Mouse (Mus musculus) MEL (cell line): ENCODE measurements around the gene Rapgef2.

Experiments
- CHD1 ChIP-seq: IDR thresholded peaks from 2 replicates; pipeline ENCODE4 v1.6.1; 2012; ENCODE audit warnings: low read depth, mild to moderate bottlenecking, inconsistent platforms, low read length, improper control_type of control experiment
- CTCF ChIP-seq, 3 experiments: IDR thresholded peaks in 2 of 3; conservative IDR thresholded peaks in 1 of 3; 2 replicates each; pipeline ENCODE4 v1.5.1; 2011 to 2012; ENCODE audit warnings: low read length in 3 of 3, low read depth in 2 of 3, mild to moderate bottlenecking in 2 of 3, improper control_type of control experiment in 1 of 3, inconsistent platforms in 1 of 3, mixed read lengths in 1 of 3, moderate library complexity in 1 of 3; ENCODE audit not compliant: control insufficient read depth in 1 of 3, insufficient read depth in 1 of 3, poor library complexity in 1 of 3, severe bottlenecking in 1 of 3
- MAX ChIP-seq: IDR thresholded peaks from 2 replicates; pipeline ENCODE4 v1.6.1; 2011; ENCODE audit warnings: low read length, improper control_type of control experiment
- POLR2A ChIP-seq, 2 experiments: IDR thresholded peaks; 2 replicates each; pipeline ENCODE4 v1.6.1; 2011 to 2012; ENCODE audit warnings: low read length in 2 of 2, mild to moderate bottlenecking in 2 of 2, control low read depth in 1 of 2, improper control_type of control experiment in 1 of 2, low read depth in 1 of 2, moderate library complexity in 1 of 2; ENCODE audit not compliant: control insufficient read depth in 1 of 2, insufficient read depth in 1 of 2, poor library complexity in 1 of 2
- POLR2AphosphoS2 ChIP-seq: IDR thresholded peaks from 2 replicates; pipeline ENCODE4 v1.6.1; 2011; ENCODE audit warnings: low read length, improper control_type of control experiment
- TAL1 ChIP-seq: IDR thresholded peaks from 2 replicates; pipeline ENCODE4 v1.6.1; 2012; ENCODE audit warnings: mild to moderate bottlenecking, inconsistent platforms, low read length, moderate library complexity, mixed read lengths

DNA sequence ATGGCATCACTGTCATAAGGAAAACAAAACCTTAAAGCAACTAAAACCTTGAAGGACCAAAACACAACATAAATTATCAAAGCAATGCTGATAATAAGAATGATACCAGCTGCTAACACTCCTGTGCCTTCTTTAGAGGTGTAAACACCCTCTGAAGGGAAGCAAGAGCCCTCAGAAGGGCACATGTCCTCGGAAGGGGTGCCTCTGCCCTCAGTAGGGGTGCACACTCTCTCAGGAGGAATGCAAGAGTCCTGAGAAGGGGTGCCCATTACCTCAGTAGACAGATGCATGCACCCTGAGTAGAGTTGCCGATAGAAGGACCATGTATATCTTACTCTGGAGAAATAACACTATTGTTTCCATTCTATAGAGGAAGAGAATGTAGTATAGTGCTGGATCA is 79.1 kb downstream of the Rapgef2 start:
- no peak for TF ChIP-seq POLR2AphosphoS2
- no peak for TF ChIP-seq POLR2A (IDR thresholded peaks at IDR 0.05; ENCODE audit: control insufficient read depth in 1 of 2, insufficient read depth in 1 of 2, low read depth in 1 of 2, low read length in 2 of 2, poor library complexity in 1 of 2)
- no peak for TF ChIP-seq CTCF (IDR thresholded peaks at IDR 0.05 in 2 of 3, conservative IDR thresholded peaks at IDR 0.05 in 1 of 3; ENCODE audit: control insufficient read depth in 1 of 3, insufficient read depth in 1 of 3, low read depth in 2 of 3, low read length in 3 of 3, poor library complexity in 1 of 3, severe bottlenecking in 1 of 3)
- no peak for TF ChIP-seq MAX
- no peak for TF ChIP-seq CHD1
- no peak for TF ChIP-seq TAL1
